Comparison of ENCODE assay signal across 8 mouse cellular contexts in the genomic region with DNA sequence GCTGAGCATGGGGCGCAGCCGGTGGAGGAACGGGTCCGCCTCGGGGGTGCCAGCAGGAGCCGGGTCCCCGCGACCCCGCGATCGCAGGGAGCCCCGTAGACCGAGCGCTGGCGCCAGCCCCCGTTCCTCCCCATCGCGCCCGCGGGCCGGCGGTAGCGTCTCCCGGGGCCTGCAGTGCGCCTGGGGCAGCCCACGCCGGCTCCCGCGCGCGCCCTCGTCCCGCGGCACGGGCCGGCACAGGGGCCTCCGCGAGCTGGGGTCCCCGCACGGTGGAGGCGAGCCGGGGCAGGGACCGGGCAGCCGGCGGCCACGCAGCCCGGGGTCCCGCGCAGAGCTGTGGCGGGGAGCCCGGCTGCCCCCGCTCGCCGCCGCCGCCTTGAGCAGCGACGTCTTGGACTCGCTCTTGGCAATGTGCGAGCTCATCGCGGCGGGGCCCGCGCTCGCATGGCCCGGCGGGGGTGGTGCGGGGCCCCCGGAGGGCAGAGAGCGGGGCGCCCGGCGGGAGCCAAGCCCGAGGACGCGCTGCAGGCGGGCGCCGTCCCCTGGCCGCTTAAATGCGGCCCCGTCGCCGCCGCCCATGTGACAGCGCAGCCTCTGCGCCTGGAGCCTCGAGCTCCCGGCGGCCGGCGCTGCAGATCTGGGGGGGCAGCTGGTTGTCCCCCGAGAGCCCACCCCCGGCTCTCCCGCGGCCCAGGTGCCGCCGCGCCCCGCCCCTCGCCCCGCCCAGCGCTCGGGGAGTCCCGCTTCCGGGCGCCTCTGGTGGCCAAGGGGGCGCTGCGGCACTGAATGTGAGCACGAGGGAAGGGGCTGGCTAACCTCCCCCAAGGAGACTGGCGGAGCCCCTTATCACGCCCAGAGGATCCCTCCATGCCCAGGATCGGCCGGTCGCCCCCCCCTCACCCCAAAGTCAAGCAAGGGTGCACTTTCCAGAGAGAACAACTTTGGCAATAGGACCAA. TPM values are rescaled to one million over a fixed set of nuclear protein-coding genes. Genes with fewer than 3 reads are reported as not detected.
DNase-seq lines count a peak whose midpoint lies in the region; ATAC-seq and TF ChIP-seq lines count a peak whose summit lies in the region.

A gene (minus strand): TSS at position 713 of the 957 bp plus-strand sequence.

- TF ChIP-seq POLR2A in testis, adult 2 months (IDR thresholded peaks at IDR 0.05; ENCODE audit: control insufficient read depth, low read depth, low read length) = no peak
- no peak for TF ChIP-seq POLR2A in lung, adult 2 months (IDR thresholded peaks at IDR 0.05; ENCODE audit: borderline replicate concordance, extremely low read depth, low read depth, low read length)

- H3K4me2 ChIP-seq in heart, embryonic 14.5 days (ENCODE audit: low read length) = peak within 1 kb of the TSS; percentile 99

- 0 out of 2 replicates have a peak, but pooled peaks have one; percentile 15 for ATAC-seq in heart, embryonic 14.5 days (ENCODE audit: insufficient number of reproducible peaks, insufficient read depth, low FRiP score, low read depth)
- ATAC-seq in neutrophil, adult 5-6 weeks (ENCODE audit: extremely low read depth, insufficient number of reproducible peaks, low FRiP score, poor library complexity, severe bottlenecking) = 0 out of 2 replicates have a peak, but pooled peaks have one; percentile 26
- no peak for ATAC-seq in monocyte, adult 5-6 weeks (replicated peaks; ENCODE audit: insufficient number of reproducible peaks, low FRiP score, low TSS enrichment, poor library complexity, severe bottlenecking)

- no peak for DNase-seq in testis, postnatal 14 days (ENCODE audit: low spot score)
- DNase-seq in cerebellum, postnatal 10 days = peak; percentile 77 to 79
- peak; percentile 76 to 79 for DNase-seq in kidney, postnatal 4 days
- peak; percentile 30 for DNase-seq in lung, adult 2 months

- H3K9me3 ChIP-seq in heart, embryonic 14.5 days (ENCODE audit: control insufficient read depth, low read length) = no peaks in the 10 kb centered on the region

- TF ChIP-seq CTCF in testis, adult 2 months (IDR thresholded peaks at IDR 0.05; ENCODE audit: control insufficient read depth, insufficient read depth, insufficient replicate concordance, low read depth, low read length) = no peak
- TF ChIP-seq CTCF in lung, adult 2 months (IDR thresholded peaks at IDR 0.05; ENCODE audit: insufficient read depth, low read length) = no peak

- no peaks in the 10 kb centered on the region for H3K36me3 ChIP-seq in testis, adult 2 months (ENCODE audit: control insufficient read depth, insufficient read depth, low read length)
- H3K36me3 ChIP-seq in heart, embryonic 14.5 days (ENCODE audit: control insufficient read depth, insufficient read depth, low read length) = no peaks in the 10 kb centered on the region

- H3K4me3 ChIP-seq in testis, adult 2 months (ENCODE audit: control insufficient read depth, low read depth, low read length) = peak within 1 kb of the TSS; percentile 49
- H3K4me3 ChIP-seq in heart, embryonic 14.5 days (ENCODE audit: control insufficient read depth in 1 of 2, insufficient read depth in 1 of 2, low read depth in 1 of 2, low read length in 2 of 2) = peak within 1 kb of the TSS; percentile 40 to 60
- H3K4me3 ChIP-seq in lung, adult 2 months (replicated peaks; ENCODE audit: extremely low read depth, low read depth, low read length) = peak within 1 kb of the TSS; percentile 24

- WGBS in heart, embryonic 14.5 days = under 1% methylated on average over 81 of the region's 116 CpGs
- 1% methylated on average over 104 of the region's 116 CpGs for WGBS in lung, adult 2 months

- no peaks in the 10 kb centered on the region; the same call in 1 of the 2 replicates for H3K27me3 ChIP-seq in testis, adult 2 months (ENCODE audit: control insufficient read depth, insufficient read depth, low read length)
- peaks cover 70% of the 10 kb centered on the region for H3K27me3 ChIP-seq in heart, embryonic 14.5 days (ENCODE audit: control insufficient read depth, insufficient read depth, low read length)

- peak within 1 kb of the TSS; percentile 52 for H3K9ac ChIP-seq in heart, embryonic 14.5 days (ENCODE audit: low read length)

- H3K4me1 ChIP-seq in testis, adult 2 months (ENCODE audit: control insufficient read depth, insufficient read depth, low read length) = peaks cover 10% of the 10 kb centered on the region
- peaks cover 4 to 22% of the 10 kb centered on the region in 2 experiments for H3K4me1 ChIP-seq in heart, embryonic 14.5 days (ENCODE audit: control insufficient read depth in 2 of 2, insufficient read depth in 2 of 2, low read length in 2 of 2)
- H3K4me1 ChIP-seq in lung, adult 2 months (ENCODE audit: control insufficient read depth, insufficient read depth, low read length) = peaks cover 10% of the 10 kb centered on the region

- peak within 1 kb of the TSS; percentile 26; the same call in 1 of the 2 replicates for H3K27ac ChIP-seq in testis, adult 2 months (ENCODE audit: control insufficient read depth, insufficient read depth, low read depth, low read length)
- H3K27ac ChIP-seq in heart, embryonic 14.5 days (replicated peaks in 1 of 2; ENCODE audit: control insufficient read depth in 1 of 2, insufficient read depth in 1 of 2, low read depth in 2 of 2, low read length in 2 of 2) = no peak within 1 kb of the TSS

RNA-seq across cellular contexts. Expression of the gene that starts here (rescaled TPM):
- polyA plus RNA-seq in testis, adult 2 months (2012; rRNA removed) = 7.2 and 9.1 TPM in 2 replicates
- polyA plus RNA-seq in heart, embryonic 14.5 days (2014; fragmentation: Nextera tagmentation; extraction: Ambion mirVana) = 0.77 and 0.98 TPM in 2 replicates
- 3.2 and 6.9 TPM in 2 replicates for polyA plus RNA-seq in lung, adult 2 months (2012; rRNA removed)
- total RNA-seq in neutrophil, adult 5-6 weeks (2017) = not detected in 2 replicates
- not detected in 3 replicates for total RNA-seq in monocyte, adult 5-6 weeks (2017)

Comparison
In these comparisons a context has a peak if more than half of its experiments do, and no peak if none do; other contexts are left out.
1. Peak in ATAC-seq, H3K4me3 ChIP-seq, H3K9ac ChIP-seq and H3K4me2 ChIP-seq in heart, embryonic 14.5 days; RNA of the gene not detected or under 1 TPM.
2. Peak in ATAC-seq in neutrophil, adult 5-6 weeks; RNA of the gene not detected or under 1 TPM.